Mouse (Mus musculus) E14TG2a.4 (cell line): ENCODE measurements around the gene Mageb5.
"Not testable (repeated sequence)": the region's sequence is repeated elsewhere in the genome, so short reads cannot be mapped to it uniquely, and the experiment has no call there.

Experiments
- H3K27me3 ChIP-seq: 2 replicates; pipeline ENCODE4 v1.6.1; 2014; ENCODE audit warnings: low read length, control low read depth; ENCODE audit not compliant: insufficient read depth
- H3K36me3 ChIP-seq: 2 replicates; pipeline ENCODE4 v1.6.1; 2014; ENCODE audit warnings: low read length, control low read depth; ENCODE audit not compliant: insufficient read depth
- H3K4me1 ChIP-seq: replicated peaks from 2 replicates; pipeline ENCODE4 v1.6.1; 2014; ENCODE audit warnings: low read depth, low read length, control low read depth
- H3K4me3 ChIP-seq: replicated peaks from 2 replicates; pipeline ENCODE4 v1.5.1; 2014; ENCODE audit warnings: mild to moderate bottlenecking, low read length
- H3K9me3 ChIP-seq: 2 replicates; pipeline ENCODE4 v1.6.1; 2014; ENCODE audit warnings: low read length, control low read depth

Mageb5 gene

GRCm38 (mm10) chrX:91782918-91783317 is at the start of gene Mageb5:
Gene Mageb5, minus strand, starts transcription at chrX:91783018.
- H3K4me3 ChIP-seq, H3K4me1 ChIP-seq: not testable (repeated sequence)

GRCm38 (mm10) chrX:91759591-91760226 is 23.1 kb downstream of the Mageb5 start:
- not testable (repeated sequence) for H3K27me3 ChIP-seq, H3K4me1 ChIP-seq, H3K9me3 ChIP-seq, H3K36me3 ChIP-seq, H3K4me3 ChIP-seq

More at GRCm38 (mm10) chrX:91782918-91783317, at the start of gene Mageb5:
- H3K36me3 ChIP-seq, H3K9me3 ChIP-seq, H3K27me3 ChIP-seq: not testable (repeated sequence)
